In the genomic region with DNA sequence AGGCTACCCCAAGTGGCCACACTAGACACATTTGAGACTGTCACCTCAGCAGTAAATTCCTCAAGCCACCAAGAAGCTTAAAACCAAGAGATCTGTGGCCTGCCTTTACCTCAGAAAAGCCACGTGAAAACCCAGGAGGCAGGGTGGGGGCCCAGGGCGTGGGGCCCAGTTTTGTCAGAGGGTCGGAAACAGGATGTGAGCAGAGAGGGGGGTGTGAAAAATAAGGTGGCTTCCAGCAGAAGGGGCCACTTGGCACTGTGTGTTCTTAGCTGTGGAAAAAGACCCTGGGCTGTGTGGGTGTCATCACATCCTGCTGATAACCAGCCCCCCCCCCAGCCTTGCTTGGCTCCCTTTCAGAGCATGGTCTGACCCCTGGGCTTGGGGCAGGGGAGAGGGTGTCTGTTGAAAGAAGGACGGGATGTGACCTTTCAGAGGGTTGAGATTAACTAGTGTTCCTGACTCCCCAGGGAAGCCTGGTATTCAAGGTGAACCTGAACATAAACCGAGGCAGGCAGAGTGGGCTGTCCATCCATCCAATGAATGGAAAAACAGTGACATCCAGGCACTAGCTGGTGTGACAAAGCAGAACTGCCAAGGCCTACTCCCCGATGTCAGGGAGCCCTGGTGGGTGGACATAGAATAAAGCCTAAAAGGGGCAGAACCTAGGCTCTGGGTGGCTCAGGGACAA, we compare ENCODE assay signal across 12 mouse cellular contexts. TPM values are rescaled to one million over a fixed set of nuclear protein-coding genes. Genes with fewer than 3 reads are reported as not detected.
DNase-seq lines count a peak whose midpoint lies in the region; ATAC-seq and TF ChIP-seq lines count a peak whose summit lies in the region.
"Had no signal": no experiment of that assay in that cellular context is flagged by ENCODE, and none has a peak within 500 bp of the region (broad histone marks: within the 10 kb centered on the region; RNA-seq: fewer than 3 reads in every experiment).

No protein-coding gene starts in this region.

- H3K4me3 ChIP-seq in forebrain, embryonic 10.5 days = no peak overlapping the region
- H3K4me3 ChIP-seq in forebrain, embryonic 12.5 days (replicated peaks) = no peak overlapping the region
- H3K4me3 ChIP-seq in liver, embryonic 15.5 days (replicated peaks) = no peak overlapping the region
- no peak overlapping the region for H3K4me3 ChIP-seq in midbrain, postnatal 0 days (ENCODE audit: low read depth, low read length)
- H3K4me3 ChIP-seq: forebrain, embryonic 13.5 days; limb, embryonic 15.5 days had no signal

- H3K27ac ChIP-seq in forebrain, embryonic 10.5 days = peak overlapping the region; percentile 51; the same call in 1 of the 2 replicates
- H3K27ac ChIP-seq in forebrain, embryonic 12.5 days = no peak overlapping the region
- no peak overlapping the region for H3K27ac ChIP-seq in liver, embryonic 15.5 days (replicated peaks)
- no peak overlapping the region for H3K27ac ChIP-seq in midbrain, postnatal 0 days (ENCODE audit: low read depth, low read length)
- H3K27ac ChIP-seq: forebrain, embryonic 13.5 days; hindbrain, postnatal 0 days; limb, embryonic 15.5 days had no signal

- ATAC-seq in forebrain, embryonic 12.5 days (ENCODE audit: low FRiP score) = no peak
- peak; percentile 61 for ATAC-seq in activated CD4-positive, CD25-positive, alpha-beta regulatory T cell, adult 4 months
- 0 out of 2 replicates have a peak, but pooled peaks have one; percentile 15 for ATAC-seq in liver, embryonic 15.5 days (ENCODE audit: insufficient read depth)
- ATAC-seq in midbrain, postnatal 0 days (ENCODE audit: low FRiP score) = no peak
- ATAC-seq: forebrain, embryonic 13.5 days; hindbrain, postnatal 0 days had no signal

- H3K27me3 ChIP-seq in forebrain, embryonic 10.5 days (ENCODE audit: poor library complexity, severe bottlenecking) = no peaks in the 10 kb centered on the region
- H3K27me3 ChIP-seq in forebrain, embryonic 12.5 days = no peaks in the 10 kb centered on the region; the same call in 1 of the 2 replicates
- no peaks in the 10 kb centered on the region for H3K27me3 ChIP-seq in liver, embryonic 15.5 days
- H3K27me3 ChIP-seq in midbrain, postnatal 0 days (ENCODE audit: insufficient read depth, low read length) = no peaks in the 10 kb centered on the region
- H3K27me3 ChIP-seq: forebrain, embryonic 13.5 days; limb, embryonic 15.5 days had no signal

- no peak overlapping the region for H3K4me2 ChIP-seq in forebrain, embryonic 12.5 days
- H3K4me2 ChIP-seq in liver, embryonic 15.5 days = no peak overlapping the region
- H3K4me2 ChIP-seq in midbrain, postnatal 0 days (ENCODE audit: low read depth, low read length, poor library complexity, severe bottlenecking) = no peak overlapping the region
- H3K4me2 ChIP-seq: forebrain, embryonic 13.5 days; limb, embryonic 15.5 days had no signal

- TF ChIP-seq CTCF in midbrain, postnatal 0 days (IDR thresholded peaks at IDR 0.05) = no peak

- H3K36me3 ChIP-seq in forebrain, embryonic 10.5 days (replicated peaks) = no peaks in the 10 kb centered on the region
- no peaks in the 10 kb centered on the region for H3K36me3 ChIP-seq in forebrain, embryonic 12.5 days (replicated peaks)
- no peaks in the 10 kb centered on the region for H3K36me3 ChIP-seq in liver, embryonic 15.5 days (replicated peaks)
- H3K36me3 ChIP-seq in midbrain, postnatal 0 days (ENCODE audit: insufficient read depth, low read length) = no peaks in the 10 kb centered on the region
- H3K36me3 ChIP-seq: limb, embryonic 15.5 days had no signal

- WGBS in forebrain, embryonic 10.5 days = 77% methylated on average over 6 of the region's 6 CpGs
- WGBS in forebrain, embryonic 12.5 days = 84% methylated on average over 6 of the region's 6 CpGs
- WGBS in liver, embryonic 15.5 days (ENCODE audit: insufficient replicate concordance) = 28% methylated on average over 6 of the region's 6 CpGs
- 73% methylated on average over 6 of the region's 6 CpGs for WGBS in midbrain, postnatal 0 days

- H3K9me3 ChIP-seq in forebrain, embryonic 10.5 days = no peaks in the 10 kb centered on the region
- H3K9me3 ChIP-seq in forebrain, embryonic 12.5 days = no peaks in the 10 kb centered on the region
- H3K9me3 ChIP-seq in liver, embryonic 15.5 days (replicated peaks) = no peaks in the 10 kb centered on the region
- H3K9me3 ChIP-seq in midbrain, postnatal 0 days (ENCODE audit: low read length) = no peaks in the 10 kb centered on the region
- H3K9me3 ChIP-seq: forebrain, embryonic 13.5 days; limb, embryonic 15.5 days had no signal

- DNase-seq in forebrain, embryonic 10.5 days (ENCODE audit: extremely low spot score, low spot score) = no peak
- peak; percentile 61 to 77 for DNase-seq in spleen, adult 18-20 months
- DNase-seq in midbrain, postnatal 0 days (ENCODE audit: low spot score) = no peak
- DNase-seq in frontal cortex, postnatal 36 days (ENCODE audit: low spot score in 2 of 2) = no peak
- no peak for DNase-seq in gastrocnemius, postnatal 25 days
- DNase-seq: cerebellum, adult 8-10 months had no signal

- no peak overlapping the region for H3K9ac ChIP-seq in forebrain, embryonic 12.5 days
- no peak overlapping the region for H3K9ac ChIP-seq in liver, embryonic 15.5 days
- no peak overlapping the region for H3K9ac ChIP-seq in midbrain, postnatal 0 days (replicated peaks; ENCODE audit: low read length, poor library complexity, severe bottlenecking)
- H3K9ac ChIP-seq: forebrain, embryonic 13.5 days; limb, embryonic 15.5 days had no signal

- H3K4me1 ChIP-seq in forebrain, embryonic 10.5 days = no peaks in the 10 kb centered on the region
- no peaks in the 10 kb centered on the region for H3K4me1 ChIP-seq in forebrain, embryonic 12.5 days
- peaks cover 5% of the 10 kb centered on the region; the same call in 1 of the 2 replicates for H3K4me1 ChIP-seq in liver, embryonic 15.5 days (replicated peaks)
- H3K4me1 ChIP-seq in midbrain, postnatal 0 days (ENCODE audit: insufficient read depth, low read length) = no peaks in the 10 kb centered on the region
- H3K4me1 ChIP-seq: forebrain, embryonic 13.5 days; limb, embryonic 15.5 days had no signal

RNA-seq across cellular contexts. Expression of gene Dusp2, which starts 21.3 kb away (rescaled TPM):
- polyA plus RNA-seq in forebrain, embryonic 10.5 days (2016; fragmentation: Nextera tagmentation; extraction: Ambion mirVana) = 3.6 and 4.1 TPM in 2 replicates
- polyA plus RNA-seq in forebrain, embryonic 12.5 days (2016; fragmentation: Nextera tagmentation; extraction: Ambion mirVana) = 3.9 and 4.8 TPM in 2 replicates
- 10 to 100 TPM; 18.6 to 38.6 TPM for polyA plus RNA-seq in activated CD4-positive, CD25-positive, alpha-beta regulatory T cell, adult 4 months (2017; shearing (Covaris generic))
- polyA plus RNA-seq in liver, embryonic 15.5 days (2015; fragmentation: Nextera tagmentation; extraction: Ambion mirVana) = 2.6 and 2.9 TPM in 2 replicates
- 10.8 and 18.0 TPM in 2 replicates for total RNA-seq in midbrain, postnatal 0 days (2014; rRNA removed)
- polyA plus RNA-seq in midbrain, postnatal 0 days (2015; fragmentation: Nextera tagmentation; extraction: Ambion mirVana) = 23.0 and 23.6 TPM in 2 replicates
- total RNA-seq in gastrocnemius, postnatal 25 days (2021) = 1 to 10 TPM in 1 of 2 experiments, under 1 TPM in 1; 0.91 to 1.1 TPM

RNA-seq across cellular contexts. Expression of gene Astl, which starts 23.8 kb away (rescaled TPM):
- polyA plus RNA-seq in forebrain, embryonic 10.5 days (2016; fragmentation: Nextera tagmentation; extraction: Ambion mirVana) = not detected in 2 replicates
- not detected in 2 replicates for polyA plus RNA-seq in forebrain, embryonic 12.5 days (2016; fragmentation: Nextera tagmentation; extraction: Ambion mirVana)
- polyA plus RNA-seq in activated CD4-positive, CD25-positive, alpha-beta regulatory T cell, adult 4 months (2017; shearing (Covaris generic)) = under 1 TPM; 0.28 to 0.37 TPM
- polyA plus RNA-seq in liver, embryonic 15.5 days (2015; fragmentation: Nextera tagmentation; extraction: Ambion mirVana) = 0.03 TPM in 1 of 2 replicates, not detected in the other
- total RNA-seq in midbrain, postnatal 0 days (2014; rRNA removed) = not detected in 2 replicates
- not detected in 2 replicates for polyA plus RNA-seq in midbrain, postnatal 0 days (2015; fragmentation: Nextera tagmentation; extraction: Ambion mirVana)
- total RNA-seq in gastrocnemius, postnatal 25 days (2021) = not detected
- total RNA-seq: hindbrain, postnatal 0 days had no signal
- polyA plus RNA-seq: forebrain, embryonic 13.5 days; hindbrain, postnatal 0 days had no signal

RNA-seq across cellular contexts. Expression of gene Stard7, which starts 44.6 kb away (rescaled TPM):
- polyA plus RNA-seq in forebrain, embryonic 10.5 days (2016; fragmentation: Nextera tagmentation; extraction: Ambion mirVana) = 85.6 and 88.1 TPM in 2 replicates
- polyA plus RNA-seq in forebrain, embryonic 12.5 days (2016; fragmentation: Nextera tagmentation; extraction: Ambion mirVana) = 103 TPM in 2 replicates
- polyA plus RNA-seq in activated CD4-positive, CD25-positive, alpha-beta regulatory T cell, adult 4 months (2017; shearing (Covaris generic)) = 10 to 100 TPM; 23.4 to 27.2 TPM
- 37.5 and 40.0 TPM in 2 replicates for polyA plus RNA-seq in liver, embryonic 15.5 days (2015; fragmentation: Nextera tagmentation; extraction: Ambion mirVana)
- 151 and 167 TPM in 2 replicates for total RNA-seq in midbrain, postnatal 0 days (2014; rRNA removed)
- 100 and 104 TPM in 2 replicates for polyA plus RNA-seq in midbrain, postnatal 0 days (2015; fragmentation: Nextera tagmentation; extraction: Ambion mirVana)
- 100 to 1,000 TPM in 1 of 2 experiments, 10 to 100 TPM in 1; 95.4 to 105 TPM for total RNA-seq in gastrocnemius, postnatal 25 days (2021)

RNA-seq across cellular contexts. Expression of gene Adra2b, which starts 48.4 kb away (rescaled TPM):
- polyA plus RNA-seq in forebrain, embryonic 10.5 days (2016; fragmentation: Nextera tagmentation; extraction: Ambion mirVana) = 2.3 and 3.2 TPM in 2 replicates
- polyA plus RNA-seq in forebrain, embryonic 12.5 days (2016; fragmentation: Nextera tagmentation; extraction: Ambion mirVana) = 1.5 and 1.9 TPM in 2 replicates
- polyA plus RNA-seq in activated CD4-positive, CD25-positive, alpha-beta regulatory T cell, adult 4 months (2017; shearing (Covaris generic)) = not detected
- polyA plus RNA-seq in liver, embryonic 15.5 days (2015; fragmentation: Nextera tagmentation; extraction: Ambion mirVana) = 21.7 and 24.0 TPM in 2 replicates
- 0.66 and 0.71 TPM in 2 replicates for total RNA-seq in midbrain, postnatal 0 days (2014; rRNA removed)
- polyA plus RNA-seq in midbrain, postnatal 0 days (2015; fragmentation: Nextera tagmentation; extraction: Ambion mirVana) = 0.54 and 0.68 TPM in 2 replicates
- under 1 TPM; 0.64 to 0.67 TPM for total RNA-seq in gastrocnemius, postnatal 25 days (2021)

Comparison
In these comparisons a context has a peak if more than half of its experiments do, and no peak if none do; other contexts are left out.
1. DNase-seq: peak in spleen, adult 18-20 months (2 of 2); none in forebrain, embryonic 10.5 days (single experiment), midbrain, postnatal 0 days (single experiment), frontal cortex, postnatal 36 days (0 of 2) and gastrocnemius, postnatal 25 days (single experiment).
2. ATAC-seq: peak in activated CD4-positive, CD25-positive, alpha-beta regulatory T cell, adult 4 months (single experiment) and liver, embryonic 15.5 days (single experiment); none in forebrain, embryonic 12.5 days (single experiment) and midbrain, postnatal 0 days (single experiment).